Mouse (Mus musculus) hindbrain, embryonic 12.5 days (tissue): ENCODE measurements around the gene Pcnx. TPM values are rescaled to one million over a fixed set of nuclear protein-coding genes. Genes with fewer than 3 reads are reported as not detected.

Experiments
- polyA plus RNA-seq: library from polyadenylated mRNA; unstranded; fragments of >200 nt; fragmentation: Nextera tagmentation; extraction: Ambion mirVana; gene quantifications from 2 replicates; pipeline ENCODE4 v1.2.1, GENCODE M21; 2016

The Pcnx gene
- polyA plus RNA-seq, 1 experiment from 2014 or later: 13.1 TPM

Other genes starting within 250 kb of the Pcnx start
- 5.5 and 6.3 TPM in 2 replicates for gene Ttc9, start 228.8 kb upstream of the Pcnx start, polyA plus RNA-seq
- 8.3 and 9.1 TPM in 2 replicates for gene Map3k9, start 78.8 kb upstream of the Pcnx start, polyA plus RNA-seq